Mouse (Mus musculus): ENCODE measurements around the gene 5330417C22Rik. TPM values are rescaled to one million over a fixed set of nuclear protein-coding genes. Genes with fewer than 3 reads are reported as not detected.
"Not testable (repeated sequence)": the region's sequence is repeated elsewhere in the genome, so short reads cannot be mapped to it uniquely, and the experiment has no call there.

The 5330417C22Rik gene
- 1 to 10 TPM in 1 of 26 experiments, under 1 TPM in 2, not detected in 23; 0.14 to 1.5 (median 0.22) TPM for total RNA-seq (2018; cell fraction: chromatin; rRNA removed)
- under 1 TPM in 2 of 26 experiments, not detected in 24; 0.06 to 0.11 TPM for total RNA-seq (2018; cell fraction: cytosol; rRNA removed)
- total RNA-seq (2018; cell fraction: nucleus; rRNA removed): under 1 TPM in 2 of 26 experiments, not detected in 24; 0.06 to 0.12 TPM
- not detected in 3 replicates for polyA plus RNA-seq (2018)

- Histone ChIP-seq H3K36me3 (ENCODE audit: inconsistent target) (no peaks in the 10 kb centered on the region), H3K4me3 (ENCODE audit: inconsistent target) (no peak within 1 kb of the TSS), H3K79me2 (ENCODE audit: inconsistent target) (no peaks in the 10 kb centered on the region), H3K27ac (no peak within 1 kb of the TSS)
- 1% methylated on average over 31 of the region's 35 CpGs for WGBS (ENCODE audit: missing documents)
Measured at GRCm38 (mm10) chr3:108536517-108537260, at the start of gene 5330417C22Rik. TSS of gene 5330417C22Rik (minus strand) at chr3:108536536.

GRCm38 (mm10) chr3:108584580-108584979, 48.2 kb upstream of the 5330417C22Rik start:
- Histone ChIP-seq H3K36me3 (ENCODE audit: inconsistent target) (no peaks in the 10 kb centered on the region), H3K27ac (no peak overlapping the region), H3K79me2 (ENCODE audit: inconsistent target) (no peaks in the 10 kb centered on the region), H3K4me3 (ENCODE audit: inconsistent target) (no peak overlapping the region)
- WGBS (ENCODE audit: missing documents): 78% methylated on average over 4 of the region's 4 CpGs

- Histone ChIP-seq H3K27ac (no peak overlapping the region), H3K4me3 (ENCODE audit: inconsistent target) (no peak overlapping the region), H3K79me2 (ENCODE audit: inconsistent target) (no peaks in the 10 kb centered on the region; the same call in 1 of the 2 replicates), H3K36me3 (ENCODE audit: inconsistent target) (no peaks in the 10 kb centered on the region)
- WGBS (ENCODE audit: missing documents): 25% methylated on average over 5 of the region's 5 CpGs
Measured at GRCm38 (mm10) chr3:108574018-108574417, 37.7 kb upstream of the 5330417C22Rik start.

GRCm38 (mm10) chr3:108572309-108573010, 36.1 kb upstream of the 5330417C22Rik start:
- H3K4me3 ChIP-seq (ENCODE audit: inconsistent target): peak overlapping the region; percentile 95
- H3K36me3 ChIP-seq (ENCODE audit: inconsistent target): no peaks in the 10 kb centered on the region
- WGBS (ENCODE audit: missing documents): 37% methylated on average over 17 of the region's 18 CpGs
- no peaks in the 10 kb centered on the region; the same call in 1 of the 2 replicates for H3K79me2 ChIP-seq (ENCODE audit: inconsistent target)
- peak overlapping the region; percentile 71 for H3K27ac ChIP-seq

GRCm38 (mm10) chr3:108571443-108572294, 35.3 kb upstream of the 5330417C22Rik start, which contains the start of gene Taf13:
TSS of gene Taf13 (plus strand) at chr3:108571698.
- no peaks in the 10 kb centered on the region for H3K36me3 ChIP-seq (ENCODE audit: inconsistent target)
- peak within 1 kb of the TSS; percentile 95 for H3K4me3 ChIP-seq (ENCODE audit: inconsistent target)
- under 1% methylated on average over 32 of the region's 42 CpGs for WGBS (ENCODE audit: missing documents)
- peak within 1 kb of the TSS; percentile 71 for H3K27ac ChIP-seq
- H3K79me2 ChIP-seq (ENCODE audit: inconsistent target): no peaks in the 10 kb centered on the region; the same call in 1 of the 2 replicates

- no peak overlapping the region for H3K27ac ChIP-seq
- peak overlapping the region; percentile 95; the same call in 1 of the 2 replicates for H3K4me3 ChIP-seq (ENCODE audit: inconsistent target)
- no peaks in the 10 kb centered on the region; the same call in 1 of the 2 replicates for H3K79me2 ChIP-seq (ENCODE audit: inconsistent target)
- no peaks in the 10 kb centered on the region for H3K36me3 ChIP-seq (ENCODE audit: inconsistent target)
- 80% methylated on average over 13 of the region's 14 CpGs for WGBS (ENCODE audit: missing documents)
Measured at GRCm38 (mm10) chr3:108570813-108571212, 34.5 kb upstream of the 5330417C22Rik start.

- H3K79me2 ChIP-seq (ENCODE audit: inconsistent target): not testable (repeated sequence)
- WGBS (ENCODE audit: missing documents): 70% methylated on average over 1 of the region's 3 CpGs
Measured at GRCm38 (mm10) chr3:108569636-108570035, 33.3 kb upstream of the 5330417C22Rik start.

GRCm38 (mm10) chr3:108567990-108568877, 31.9 kb upstream of the 5330417C22Rik start:
- H3K4me3 ChIP-seq (ENCODE audit: inconsistent target): no peak overlapping the region
- no peaks in the 10 kb centered on the region for H3K36me3 ChIP-seq (ENCODE audit: inconsistent target)
- H3K79me2 ChIP-seq (ENCODE audit: inconsistent target): no peaks in the 10 kb centered on the region; the same call in 1 of the 2 replicates
- H3K27ac ChIP-seq: no peak overlapping the region
- WGBS (ENCODE audit: missing documents): 81% methylated on average over 15 of the region's 15 CpGs

More at GRCm38 (mm10) chr3:108569636-108570035, 33.3 kb upstream of the 5330417C22Rik start:
- not testable (repeated sequence) for H3K27ac ChIP-seq; H3K36me3 ChIP-seq (ENCODE audit: inconsistent target); H3K4me3 ChIP-seq (ENCODE audit: inconsistent target)

GRCm38 (mm10) chr3:108563309-108563708, 27.0 kb upstream of the 5330417C22Rik start:
- Histone ChIP-seq H3K36me3 (ENCODE audit: inconsistent target) (peaks cover 18% of the 10 kb centered on the region; the same call in 1 of the 2 replicates), H3K4me3 (ENCODE audit: inconsistent target) (peak overlapping the region; percentile 88), H3K79me2 (ENCODE audit: inconsistent target) (peaks cover 22% of the 10 kb centered on the region), H3K27ac (peak overlapping the region; percentile 92)
- 0% methylated on average over 3 of the region's 4 CpGs for WGBS (ENCODE audit: missing documents)

- Histone ChIP-seq H3K4me3 (ENCODE audit: inconsistent target) (peak overlapping the region; percentile 88), H3K79me2 (ENCODE audit: inconsistent target) (peaks cover 22% of the 10 kb centered on the region), H3K36me3 (ENCODE audit: inconsistent target) (peaks cover 23% of the 10 kb centered on the region; the same call in 1 of the 2 replicates), H3K27ac (peak overlapping the region; percentile 92)
- under 1% methylated on average over 15 of the region's 15 CpGs for WGBS (ENCODE audit: missing documents)
Measured at GRCm38 (mm10) chr3:108562777-108563271, 26.5 kb upstream of the 5330417C22Rik start.

- under 1% methylated on average over 41 of the region's 45 CpGs for WGBS (ENCODE audit: missing documents)
- H3K4me3 ChIP-seq (ENCODE audit: inconsistent target): peak within 1 kb of the TSS; percentile 88
- peaks cover 22% of the 10 kb centered on the region for H3K79me2 ChIP-seq (ENCODE audit: inconsistent target)
- peak within 1 kb of the TSS; percentile 92 for H3K27ac ChIP-seq
- peaks cover 29% of the 10 kb centered on the region; the same call in 1 of the 2 replicates for H3K36me3 ChIP-seq (ENCODE audit: inconsistent target)
Measured at GRCm38 (mm10) chr3:108562133-108562730, 25.9 kb upstream of the 5330417C22Rik start, which contains the start of gene Tmem167b. TSS of gene Tmem167b (minus strand) at chr3:108562466.

GRCm38 (mm10) chr3:108557888-108558287, 21.6 kb upstream of the 5330417C22Rik start:
- 95% methylated on average over 4 of the region's 4 CpGs for WGBS (ENCODE audit: missing documents)
- H3K27ac ChIP-seq: no peak overlapping the region

More at GRCm38 (mm10) chr3:108557888-108558287, 21.6 kb upstream of the 5330417C22Rik start:
- Histone ChIP-seq H3K36me3 (ENCODE audit: inconsistent target) (peaks cover 34% of the 10 kb centered on the region; the same call in 1 of the 2 replicates), H3K79me2 (ENCODE audit: inconsistent target) (peaks cover 22% of the 10 kb centered on the region), H3K4me3 (ENCODE audit: inconsistent target) (no peak overlapping the region)
